Mouse (Mus musculus): ENCODE data around the gene Ephb3. TPM values are rescaled to one million over a fixed set of nuclear protein-coding genes. Genes with fewer than 3 reads are reported as not detected.

The Ephb3 gene
- polyA plus RNA-seq, 1 experiment from 2014 or later: 10.3 TPM

- no peaks in the 10 kb centered on the region for H3K9me3 ChIP-seq (ENCODE audit: control insufficient read depth, low read length)
- ATAC-seq (ENCODE audit: low FRiP score) (no peak), DNase-seq (ENCODE audit: low spot score) (no peak)
- H3K4me2 ChIP-seq (replicated peaks; ENCODE audit: low read depth, low read length): no peak overlapping the region
- H3K36me3 ChIP-seq (ENCODE audit: control insufficient read depth, insufficient read depth, low read length): no peaks in the 10 kb centered on the region
- H3K27me3 ChIP-seq (ENCODE audit: control insufficient read depth, insufficient read depth, low read length): no peaks in the 10 kb centered on the region
- no peak overlapping the region for H3K9ac ChIP-seq (ENCODE audit: low read depth, low read length)
- WGBS: 0% methylated on average over 1 of the region's 1 CpGs
- H3K27ac ChIP-seq (ENCODE audit: low read depth, low read length): no peak overlapping the region
- no peaks in the 10 kb centered on the region for H3K4me1 ChIP-seq (replicated peaks; ENCODE audit: control insufficient read depth, insufficient read depth, low read length)
- no peak overlapping the region for H3K4me3 ChIP-seq (ENCODE audit: low read depth, low read length)
Measured at GRCm38 (mm10) chr16:21198529-21198928, 6.0 kb upstream of the Ephb3 start.

- H3K9ac ChIP-seq (ENCODE audit: low read depth, low read length): no peak overlapping the region
- DNase-seq (ENCODE audit: low spot score) (no peak), ATAC-seq (ENCODE audit: low FRiP score) (no peak)
- no peaks in the 10 kb centered on the region for H3K36me3 ChIP-seq (ENCODE audit: control insufficient read depth, insufficient read depth, low read length)
- no peaks in the 10 kb centered on the region for H3K9me3 ChIP-seq (ENCODE audit: control insufficient read depth, low read length)
- no peak overlapping the region for H3K4me3 ChIP-seq (ENCODE audit: low read depth, low read length)
- no peak overlapping the region for H3K27ac ChIP-seq (ENCODE audit: low read depth, low read length)
- H3K4me1 ChIP-seq (replicated peaks; ENCODE audit: control insufficient read depth, insufficient read depth, low read length): no peaks in the 10 kb centered on the region
- 59% methylated on average over 8 of the region's 8 CpGs for WGBS
- H3K4me2 ChIP-seq (replicated peaks; ENCODE audit: low read depth, low read length): no peak overlapping the region
- H3K27me3 ChIP-seq (ENCODE audit: control insufficient read depth, insufficient read depth, low read length): no peaks in the 10 kb centered on the region
Measured at GRCm38 (mm10) chr16:21199426-21199825, 5.1 kb upstream of the Ephb3 start.

- H3K4me2 ChIP-seq (replicated peaks; ENCODE audit: low read depth, low read length): no peak overlapping the region
- WGBS: 90% methylated on average over 4 of the region's 4 CpGs
- H3K9me3 ChIP-seq (ENCODE audit: control insufficient read depth, low read length): no peaks in the 10 kb centered on the region
- ATAC-seq (ENCODE audit: low FRiP score) (no peak), DNase-seq (ENCODE audit: low spot score) (no peak)
- peaks cover under 1% of the 10 kb centered on the region; the same call in 1 of the 2 replicates for H3K4me1 ChIP-seq (replicated peaks; ENCODE audit: control insufficient read depth, insufficient read depth, low read length)
- no peak overlapping the region for H3K27ac ChIP-seq (ENCODE audit: low read depth, low read length)
- H3K9ac ChIP-seq (ENCODE audit: low read depth, low read length): no peak overlapping the region
- H3K4me3 ChIP-seq (ENCODE audit: low read depth, low read length): no peak overlapping the region
- no peaks in the 10 kb centered on the region for H3K27me3 ChIP-seq (ENCODE audit: control insufficient read depth, insufficient read depth, low read length)
- no peaks in the 10 kb centered on the region for H3K36me3 ChIP-seq (ENCODE audit: control insufficient read depth, insufficient read depth, low read length)
Measured at GRCm38 (mm10) chr16:21202731-21203130, 1.8 kb upstream of the Ephb3 start.

- peak overlapping the region; percentile 80 for H3K4me3 ChIP-seq (ENCODE audit: low read depth, low read length)
- H3K9me3 ChIP-seq (ENCODE audit: control insufficient read depth, low read length): no peaks in the 10 kb centered on the region
- H3K27ac ChIP-seq (ENCODE audit: low read depth, low read length): peak overlapping the region; percentile 66
- H3K4me2 ChIP-seq (replicated peaks; ENCODE audit: low read depth, low read length): peak overlapping the region; percentile 81
- H3K27me3 ChIP-seq (ENCODE audit: control insufficient read depth, insufficient read depth, low read length): no peaks in the 10 kb centered on the region
- peak overlapping the region; percentile 92 for H3K9ac ChIP-seq (ENCODE audit: low read depth, low read length)
- under 1% methylated on average over 52 of the region's 60 CpGs for WGBS
- H3K4me1 ChIP-seq (replicated peaks; ENCODE audit: control insufficient read depth, insufficient read depth, low read length): peaks cover 3% of the 10 kb centered on the region
- peak; percentile 26; the same call in 1 of the 2 replicates for ATAC-seq (ENCODE audit: low FRiP score)
- H3K36me3 ChIP-seq (ENCODE audit: control insufficient read depth, insufficient read depth, low read length): no peaks in the 10 kb centered on the region
- DNase-seq (ENCODE audit: low spot score): peak; percentile 66
Measured at GRCm38 (mm10) chr16:21205093-21205886, 735 bp downstream of the Ephb3 start.

GRCm38 (mm10) chr16:21208001-21208565 lies 3.5 kb downstream of the Ephb3 start:
- Histone ChIP-seq H3K4me1 (replicated peaks; ENCODE audit: control insufficient read depth, insufficient read depth, low read length) (peaks cover 16% of the 10 kb centered on the region), H3K27ac (ENCODE audit: low read depth, low read length) (no peak overlapping the region), H3K4me3 (ENCODE audit: low read depth, low read length) (no peak overlapping the region), H3K9ac (ENCODE audit: low read depth, low read length) (no peak overlapping the region), H3K36me3 (ENCODE audit: control insufficient read depth, insufficient read depth, low read length) (no peaks in the 10 kb centered on the region), H3K27me3 (ENCODE audit: control insufficient read depth, insufficient read depth, low read length) (0 out of 2 replicates have a peak, but pooled peaks cover 2% of the 10 kb centered on the region), H3K9me3 (ENCODE audit: control insufficient read depth, low read length) (no peaks in the 10 kb centered on the region), H3K4me2 (replicated peaks; ENCODE audit: low read depth, low read length) (no peak overlapping the region)
- 78% methylated on average over 4 of the region's 4 CpGs for WGBS
- DNase-seq (ENCODE audit: low spot score) (no peak), ATAC-seq (ENCODE audit: low FRiP score) (no peak)

- Histone ChIP-seq H3K36me3 (ENCODE audit: control insufficient read depth, insufficient read depth, low read length) (no peaks in the 10 kb centered on the region), H3K4me2 (replicated peaks; ENCODE audit: low read depth, low read length) (no peak overlapping the region), H3K27me3 (ENCODE audit: control insufficient read depth, insufficient read depth, low read length) (0 out of 2 replicates have a peak, but pooled peaks cover 2% of the 10 kb centered on the region), H3K9ac (ENCODE audit: low read depth, low read length) (no peak overlapping the region), H3K27ac (ENCODE audit: low read depth, low read length) (no peak overlapping the region), H3K4me1 (replicated peaks; ENCODE audit: control insufficient read depth, insufficient read depth, low read length) (peaks cover 16% of the 10 kb centered on the region), H3K9me3 (ENCODE audit: control insufficient read depth, low read length) (no peaks in the 10 kb centered on the region), H3K4me3 (ENCODE audit: low read depth, low read length) (no peak overlapping the region)
- DNase-seq (ENCODE audit: low spot score) (no peak), ATAC-seq (ENCODE audit: low FRiP score) (no peak)
- WGBS: 89% methylated on average over 3 of the region's 3 CpGs
Measured at GRCm38 (mm10) chr16:21209290-21209689, 4.7 kb downstream of the Ephb3 start.

- ATAC-seq (ENCODE audit: low FRiP score): peak; percentile 17
- Histone ChIP-seq H3K9ac (ENCODE audit: low read depth, low read length) (peak overlapping the region; percentile 54), H3K4me3 (ENCODE audit: low read depth, low read length) (peak overlapping the region; percentile 29; the same call in 1 of the 2 replicates), H3K27ac (ENCODE audit: low read depth, low read length) (peak overlapping the region; percentile 80), H3K9me3 (ENCODE audit: control insufficient read depth, low read length) (no peaks in the 10 kb centered on the region), H3K4me2 (replicated peaks; ENCODE audit: low read depth, low read length) (peak overlapping the region; percentile 46), H3K27me3 (ENCODE audit: control insufficient read depth, insufficient read depth, low read length) (0 out of 2 replicates have a peak, but pooled peaks cover 2% of the 10 kb centered on the region), H3K4me1 (replicated peaks; ENCODE audit: control insufficient read depth, insufficient read depth, low read length) (peaks cover 16% of the 10 kb centered on the region), H3K36me3 (ENCODE audit: control insufficient read depth, insufficient read depth, low read length) (peaks cover 2% of the 10 kb centered on the region; the same call in 1 of the 2 replicates)
- no peak for DNase-seq (ENCODE audit: low spot score)
- 9% methylated on average over 5 of the region's 5 CpGs for WGBS
Measured at GRCm38 (mm10) chr16:21210204-21210603, 5.6 kb downstream of the Ephb3 start.

- Histone ChIP-seq H3K4me1 (replicated peaks; ENCODE audit: control insufficient read depth, insufficient read depth, low read length) (peaks cover 16% of the 10 kb centered on the region), H3K9ac (ENCODE audit: low read depth, low read length) (peak overlapping the region; percentile 54), H3K27me3 (ENCODE audit: control insufficient read depth, insufficient read depth, low read length) (0 out of 2 replicates have a peak, but pooled peaks cover 2% of the 10 kb centered on the region), H3K4me2 (replicated peaks; ENCODE audit: low read depth, low read length) (peak overlapping the region; percentile 46), H3K36me3 (ENCODE audit: control insufficient read depth, insufficient read depth, low read length) (peaks cover 2% of the 10 kb centered on the region; the same call in 1 of the 2 replicates), H3K9me3 (ENCODE audit: control insufficient read depth, low read length) (no peaks in the 10 kb centered on the region), H3K27ac (ENCODE audit: low read depth, low read length) (peak overlapping the region; percentile 80), H3K4me3 (ENCODE audit: low read depth, low read length) (peak overlapping the region; percentile 29)
- under 1% methylated on average over 22 of the region's 25 CpGs for WGBS
- peak; percentile 88 for ATAC-seq (ENCODE audit: low FRiP score)
- peak; percentile 88 for DNase-seq (ENCODE audit: low spot score)
Measured at GRCm38 (mm10) chr16:21210667-21211338, 6.2 kb downstream of the Ephb3 start.

All from hindbrain, embryonic 11.5 days (tissue).